8 mouse cellular contexts compared by ENCODE assay signal in the genomic region with DNA sequence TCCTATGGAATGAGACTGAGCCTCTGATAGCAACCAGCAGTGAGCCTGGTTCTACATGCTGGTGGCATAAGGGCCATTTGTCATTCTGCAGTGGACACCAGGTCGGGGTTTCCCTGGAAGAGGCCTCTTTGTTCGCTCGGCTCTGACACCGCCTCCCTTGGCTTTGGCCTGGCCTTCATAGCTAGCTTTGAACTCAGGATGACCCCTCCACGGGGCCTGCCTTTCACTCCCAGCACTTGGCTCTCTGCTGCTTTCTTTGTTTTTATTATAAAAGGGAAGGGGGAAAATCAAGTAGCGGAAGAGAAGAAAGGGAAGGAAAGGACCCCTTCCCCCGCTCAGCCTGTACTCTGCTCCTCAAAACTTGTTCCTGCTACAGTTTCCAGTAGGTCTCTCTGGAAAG. TPM values are rescaled to one million over a fixed set of nuclear protein-coding genes. Genes with fewer than 3 reads are reported as not detected.
DNase-seq lines count a peak whose midpoint lies in the region; ATAC-seq and TF ChIP-seq lines count a peak whose summit lies in the region.

No protein-coding gene starts in this region.

- no peak overlapping the region for H3K9ac ChIP-seq in liver, embryonic 12.5 days
- H3K9ac ChIP-seq in forebrain, embryonic 15.5 days (replicated peaks) = no peak overlapping the region
- H3K9ac ChIP-seq in kidney, embryonic 14.5 days (ENCODE audit: low read depth, low read length) = no peak overlapping the region

- no peak overlapping the region for H3K4me3 ChIP-seq in liver, embryonic 12.5 days
- no peak overlapping the region for H3K4me3 ChIP-seq in forebrain, embryonic 15.5 days
- H3K4me3 ChIP-seq in kidney, embryonic 14.5 days (ENCODE audit: low read length) = no peak overlapping the region
- no peak overlapping the region for H3K4me3 ChIP-seq in left cerebral cortex, adult 2 months

- H3K36me3 ChIP-seq in liver, embryonic 12.5 days = peaks cover 2% of the 10 kb centered on the region; the same call in 1 of the 2 replicates
- H3K36me3 ChIP-seq in forebrain, embryonic 15.5 days = no peaks in the 10 kb centered on the region
- no peaks in the 10 kb centered on the region; the same call in 1 of the 2 replicates for H3K36me3 ChIP-seq in kidney, embryonic 14.5 days (ENCODE audit: control insufficient read depth, insufficient read depth, low read length)

- ATAC-seq in liver, embryonic 12.5 days = no peak
- ATAC-seq in forebrain, embryonic 15.5 days (replicated peaks) = no peak
- ATAC-seq in kidney, embryonic 14.5 days (ENCODE audit: low FRiP score, low TSS enrichment) = peak; percentile 65

- peak; percentile 26 for DNase-seq in liver
- peak; percentile 34 to 70 for DNase-seq in lung, postnatal 4 days
- DNase-seq in thymus, postnatal 25 days = no peak
- DNase-seq in left cerebral cortex, adult 2 months (ENCODE audit: extremely low spot score in 1 of 2, low spot score in 2 of 2) = no peak
- no peak for DNase-seq in thymus, adult 18-20 months

- no peak for TF ChIP-seq CTCF in left cerebral cortex, adult 2 months (IDR thresholded peaks at IDR 0.05)

- peaks cover 46% of the 10 kb centered on the region for H3K4me1 ChIP-seq in liver, embryonic 12.5 days
- H3K4me1 ChIP-seq in forebrain, embryonic 15.5 days = peaks cover 23% of the 10 kb centered on the region
- H3K4me1 ChIP-seq in kidney, embryonic 14.5 days (ENCODE audit: control insufficient read depth, insufficient read depth, low read length) = peaks cover 61% of the 10 kb centered on the region

- no peaks in the 10 kb centered on the region for H3K9me3 ChIP-seq in liver, embryonic 12.5 days (replicated peaks)
- H3K9me3 ChIP-seq in forebrain, embryonic 15.5 days = no peaks in the 10 kb centered on the region
- no peaks in the 10 kb centered on the region for H3K9me3 ChIP-seq in kidney, embryonic 14.5 days (ENCODE audit: control insufficient read depth, low read length)

- WGBS in liver, embryonic 12.5 days (ENCODE audit: insufficient replicate concordance) = 48% methylated on average over 7 of the region's 7 CpGs
- 11% methylated on average over 7 of the region's 7 CpGs for WGBS in forebrain, embryonic 15.5 days
- WGBS in kidney, embryonic 14.5 days = 5% methylated on average over 7 of the region's 7 CpGs

- H3K4me2 ChIP-seq in liver, embryonic 12.5 days = no peak overlapping the region
- peak overlapping the region; percentile 7 for H3K4me2 ChIP-seq in forebrain, embryonic 15.5 days (replicated peaks)
- H3K4me2 ChIP-seq in kidney, embryonic 14.5 days (replicated peaks; ENCODE audit: low read depth, low read length) = peak overlapping the region; percentile 33

- no peak overlapping the region for H3K27ac ChIP-seq in liver, embryonic 12.5 days
- H3K27ac ChIP-seq in forebrain, embryonic 15.5 days (replicated peaks) = no peak overlapping the region; the same call in 1 of the 2 replicates
- peak overlapping the region; percentile 89 for H3K27ac ChIP-seq in kidney, embryonic 14.5 days (ENCODE audit: low read depth, low read length)
- no peak overlapping the region for H3K27ac ChIP-seq in left cerebral cortex, adult 2 months

- intact Hi-C loops in left cerebral cortex, adult 2 months (cut with DNase I) = no loop called here

- H3K27me3 ChIP-seq in liver, embryonic 12.5 days (replicated peaks) = peaks cover 19% of the 10 kb centered on the region
- H3K27me3 ChIP-seq in forebrain, embryonic 15.5 days = no peaks in the 10 kb centered on the region
- no peaks in the 10 kb centered on the region for H3K27me3 ChIP-seq in kidney, embryonic 14.5 days (ENCODE audit: control insufficient read depth, insufficient read depth, low read length)

RNA-seq across cellular contexts. Expression of a gene that starts 7.0 kb away (rescaled TPM):
- polyA plus RNA-seq in liver, embryonic 12.5 days (2016; fragmentation: Nextera tagmentation; extraction: Ambion mirVana) = 36.1 and 37.0 TPM in 2 replicates
- polyA plus RNA-seq in forebrain, embryonic 15.5 days (2015; fragmentation: Nextera tagmentation; extraction: Ambion mirVana) = 42.7 and 49.4 TPM in 2 replicates
- polyA plus RNA-seq in kidney, embryonic 14.5 days (2014; fragmentation: Nextera tagmentation; extraction: Ambion mirVana) = 136 and 161 TPM in 2 replicates
- total RNA-seq in left cerebral cortex, adult 2 months (2021) = 1 to 10 TPM; 4.7 to 6.4 TPM

RNA-seq across cellular contexts. Expression of a gene that starts 56.1 kb away (rescaled TPM):
- 2.2 and 2.7 TPM in 2 replicates for polyA plus RNA-seq in liver, embryonic 12.5 days (2016; fragmentation: Nextera tagmentation; extraction: Ambion mirVana)
- polyA plus RNA-seq in forebrain, embryonic 15.5 days (2015; fragmentation: Nextera tagmentation; extraction: Ambion mirVana) = 0.53 TPM in 1 of 2 replicates, not detected in the other
- 0.51 and 0.68 TPM in 2 replicates for polyA plus RNA-seq in kidney, embryonic 14.5 days (2014; fragmentation: Nextera tagmentation; extraction: Ambion mirVana)
- total RNA-seq in left cerebral cortex, adult 2 months (2021) = not detected

Comparison
In these comparisons a context has a peak if more than half of its experiments do, and no peak if none do; other contexts are left out.
1. DNase-seq: peak in liver (single experiment) and lung, postnatal 4 days (2 of 2); none in thymus, postnatal 25 days (single experiment), left cerebral cortex, adult 2 months (0 of 2) and thymus, adult 18-20 months (0 of 2).